Comparison of ENCODE assay signal across 9 mouse cellular contexts in the genomic region with DNA sequence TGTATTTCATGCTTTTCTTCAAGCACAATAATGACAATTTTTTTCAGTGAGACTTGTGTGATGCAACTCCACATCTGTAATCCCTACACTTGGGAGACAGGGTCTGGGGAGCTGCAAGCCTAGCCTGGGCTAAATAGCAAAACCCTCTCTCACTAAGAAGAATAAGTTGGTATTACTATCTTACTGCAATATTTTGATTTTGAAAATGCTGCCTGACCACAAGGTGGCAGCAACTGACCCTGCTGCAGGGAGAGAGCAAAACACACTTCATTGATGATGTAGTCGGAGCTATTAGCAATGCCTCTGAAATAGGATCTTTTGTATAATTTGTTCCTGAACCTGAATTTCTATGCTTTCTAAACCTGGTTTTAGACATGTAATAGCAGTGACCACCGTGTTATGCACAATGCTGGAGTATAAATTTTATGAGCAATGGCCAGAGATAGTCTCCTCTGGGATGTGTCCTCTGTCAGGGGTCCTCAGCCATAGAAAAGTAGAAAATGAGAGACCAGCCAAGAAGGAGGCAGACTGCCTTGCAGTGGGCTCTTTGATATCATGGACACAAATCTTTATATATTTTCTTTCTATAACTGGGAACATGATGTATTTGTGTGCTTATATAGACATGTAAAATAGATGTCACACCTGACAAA. TPM values are rescaled to one million over a fixed set of nuclear protein-coding genes. Genes with fewer than 3 reads are reported as not detected.
DNase-seq lines count a peak whose midpoint lies in the region; ATAC-seq and TF ChIP-seq lines count a peak whose summit lies in the region.
"Had no signal": no experiment of that assay in that cellular context is flagged by ENCODE, and none has a peak within 500 bp of the region (broad histone marks: within the 10 kb centered on the region; RNA-seq: fewer than 3 reads in every experiment).

No protein-coding gene starts in this region.

- H3K36me3 ChIP-seq in intestine, embryonic 14.5 days (ENCODE audit: control insufficient read depth, insufficient read depth, low read length) = no peaks in the 10 kb centered on the region
- H3K36me3 ChIP-seq in intestine, embryonic 15.5 days = no peaks in the 10 kb centered on the region
- no peaks in the 10 kb centered on the region for H3K36me3 ChIP-seq in MEL (ENCODE audit: control insufficient read depth in 1 of 2, insufficient read depth in 2 of 2, low read length in 2 of 2)
- H3K36me3 ChIP-seq in small intestine, adult 2 months (ENCODE audit: control insufficient read depth, insufficient read depth, low read length) = no peaks in the 10 kb centered on the region; the same call in 1 of the 2 replicates
- H3K36me3 ChIP-seq: embryonic facial prominence, embryonic 12.5 days had no signal

- no peaks in the 10 kb centered on the region for H3K9me3 ChIP-seq in intestine, embryonic 14.5 days (ENCODE audit: control insufficient read depth, low read length)
- no peaks in the 10 kb centered on the region for H3K9me3 ChIP-seq in intestine, embryonic 15.5 days
- no peaks in the 10 kb centered on the region for H3K9me3 ChIP-seq in MEL (replicated peaks; ENCODE audit: insufficient read depth, low read length)
- H3K9me3 ChIP-seq: embryonic facial prominence, embryonic 12.5 days had no signal

- TF ChIP-seq RAD21 in MEL (IDR thresholded peaks at IDR 0.05; ENCODE audit: low read depth, low read length) = peak; percentile 72

- 22% methylated on average over 2 of the region's 2 CpGs for WGBS in intestine, embryonic 14.5 days
- 28% methylated on average over 2 of the region's 2 CpGs for WGBS in intestine, embryonic 15.5 days
- 21% methylated on average over 2 of the region's 2 CpGs for WGBS in small intestine, adult 2 months

- no peaks in the 10 kb centered on the region for H3K79me2 ChIP-seq in MEL (ENCODE audit: control insufficient read depth, insufficient read depth, low read length, poor library complexity)

- no peak overlapping the region for H3K9ac ChIP-seq in intestine, embryonic 14.5 days (ENCODE audit: low read length)
- no peak overlapping the region for H3K9ac ChIP-seq in intestine, embryonic 15.5 days
- H3K9ac ChIP-seq in MEL (ENCODE audit: control insufficient read depth, low read depth, low read length, poor library complexity, severe bottlenecking) = no peak overlapping the region
- H3K9ac ChIP-seq: embryonic facial prominence, embryonic 12.5 days had no signal

- H3K4me1 ChIP-seq in intestine, embryonic 14.5 days (replicated peaks; ENCODE audit: control insufficient read depth, insufficient read depth, low read length) = no peaks in the 10 kb centered on the region
- no peaks in the 10 kb centered on the region for H3K4me1 ChIP-seq in intestine, embryonic 15.5 days (replicated peaks)
- no peaks in the 10 kb centered on the region for H3K4me1 ChIP-seq in MEL (ENCODE audit: control insufficient read depth in 1 of 2, insufficient read depth in 2 of 2, low read length in 2 of 2)
- no peaks in the 10 kb centered on the region for H3K4me1 ChIP-seq in small intestine, adult 2 months (ENCODE audit: control insufficient read depth, insufficient read depth, insufficient read length, low read length)
- H3K4me1 ChIP-seq: embryonic facial prominence, embryonic 12.5 days had no signal

- TF ChIP-seq EP300 in MEL (IDR thresholded peaks at IDR 0.05; ENCODE audit: low read depth in 1 of 2, low read length in 2 of 2) = no peak

- peak; percentile 71 for DNase-seq in intestine, embryonic 14.5 days (ENCODE audit: low spot score)
- peak; percentile 55 for DNase-seq in MEL (ENCODE audit: low read depth, low spot score)
- peak; percentile 43 for DNase-seq in cerebellum, adult 9-10 months
- DNase-seq in frontal cortex, postnatal 36 days (ENCODE audit: low spot score in 2 of 2) = peak; percentile 51 to 56
- peak; percentile 70 to 71 for DNase-seq in layer of hippocampus, postnatal 10 days (ENCODE audit: low spot score in 2 of 2)
- DNase-seq in mesoderm, embryonic 11.5 days (ENCODE audit: low read depth, low spot score) = peak; percentile 67

- peak; percentile 66 to 79 (median 75) for TF ChIP-seq CTCF in MEL (IDR thresholded peaks at IDR 0.05 in 2 of 3, conservative IDR thresholded peaks at IDR 0.05 in 1 of 3; ENCODE audit: control insufficient read depth in 1 of 3, insufficient read depth in 1 of 3, low read depth in 2 of 3, low read length in 3 of 3, poor library complexity in 1 of 3, severe bottlenecking in 1 of 3)
- TF ChIP-seq CTCF in small intestine, adult 2 months (IDR thresholded peaks at IDR 0.05; ENCODE audit: extremely low read depth, insufficient read length, insufficient replicate concordance, low read depth, low read length) = peak; percentile 67; the same call in 1 of the 2 replicates

- no peak overlapping the region for H3K4me3 ChIP-seq in intestine, embryonic 14.5 days (ENCODE audit: low read depth, low read length)
- no peak overlapping the region for H3K4me3 ChIP-seq in intestine, embryonic 15.5 days (replicated peaks)
- H3K4me3 ChIP-seq in MEL (ENCODE audit: control insufficient read depth in 1 of 2, insufficient read depth in 1 of 2, low read depth in 2 of 2, low read length in 2 of 2) = no peak overlapping the region
- no peak overlapping the region for H3K4me3 ChIP-seq in small intestine, adult 2 months (ENCODE audit: low read depth, low read length)
- H3K4me3 ChIP-seq: embryonic facial prominence, embryonic 12.5 days had no signal

- no peak for TF ChIP-seq POLR2A in MEL (IDR thresholded peaks at IDR 0.05; ENCODE audit: control insufficient read depth in 1 of 2, insufficient read depth in 1 of 2, low read depth in 1 of 2, low read length in 2 of 2, poor library complexity in 1 of 2)
- no peak for TF ChIP-seq POLR2A in small intestine, adult 2 months (IDR thresholded peaks at IDR 0.05; ENCODE audit: low read depth, low read length)

- no peaks in the 10 kb centered on the region for H3K27me3 ChIP-seq in intestine, embryonic 14.5 days (replicated peaks; ENCODE audit: control insufficient read depth, insufficient read depth, low read length)
- H3K27me3 ChIP-seq in intestine, embryonic 15.5 days (replicated peaks) = no peaks in the 10 kb centered on the region
- H3K27me3 ChIP-seq in MEL (ENCODE audit: control insufficient read depth in 1 of 2, insufficient read depth in 2 of 2, low read length in 2 of 2) = no peaks in the 10 kb centered on the region
- no peaks in the 10 kb centered on the region for H3K27me3 ChIP-seq in small intestine, adult 2 months (ENCODE audit: control insufficient read depth, insufficient read depth, low read length)
- H3K27me3 ChIP-seq: embryonic facial prominence, embryonic 12.5 days had no signal

- ATAC-seq in intestine, embryonic 14.5 days (replicated peaks; ENCODE audit: low FRiP score, low TSS enrichment, low read depth) = 0 out of 2 replicates have a peak, but pooled peaks have one; percentile 30
- no peak for ATAC-seq in intestine, embryonic 15.5 days

- H3K27ac ChIP-seq in intestine, embryonic 14.5 days (ENCODE audit: low read depth) = no peak overlapping the region
- no peak overlapping the region for H3K27ac ChIP-seq in intestine, embryonic 15.5 days
- H3K27ac ChIP-seq in MEL (ENCODE audit: control insufficient read depth, low read depth, low read length) = no peak overlapping the region
- no peak overlapping the region for H3K27ac ChIP-seq in small intestine, adult 2 months (ENCODE audit: insufficient read depth, low read depth, low read length)
- H3K27ac ChIP-seq: embryonic facial prominence, embryonic 12.5 days had no signal

- H3K4me2 ChIP-seq in intestine, embryonic 14.5 days (ENCODE audit: low read length) = no peak overlapping the region
- no peak overlapping the region for H3K4me2 ChIP-seq in intestine, embryonic 15.5 days (replicated peaks)
- H3K4me2 ChIP-seq: embryonic facial prominence, embryonic 12.5 days had no signal

TF ChIP-seq in MEL, 35 proteins besides CTCF, POLR2A, EP300 and RAD21:
- TF ChIP-seq CHD1 (IDR thresholded peaks at IDR 0.05; ENCODE audit: low read depth, low read length) (no peak), MYC (IDR thresholded peaks at IDR 0.05; ENCODE audit: low read depth, low read length) (no peak), POLR2AphosphoS5 (IDR thresholded peaks at IDR 0.05; ENCODE audit: borderline replicate concordance, low read depth, low read length) (no peak), KAT2A (conservative IDR thresholded peaks at IDR 0.05; ENCODE audit: low read depth, low read length) (no peak), SMC3 (IDR thresholded peaks at IDR 0.05; ENCODE audit: low read depth, low read length) (peak; percentile 84), ZNF384 (IDR thresholded peaks at IDR 0.05; ENCODE audit: low read depth, low read length) (no peak), NELFE (IDR thresholded peaks at IDR 0.05; ENCODE audit: low read depth, low read length) (no peak), UBTF (IDR thresholded peaks at IDR 0.05; ENCODE audit: borderline replicate concordance, insufficient read depth, low read depth, low read length) (no peak), ZC3H11A (IDR thresholded peaks at IDR 0.05; ENCODE audit: low read depth, low read length) (peak; percentile 50; the same call in 1 of the 2 replicates), GATA1 (IDR thresholded peaks at IDR 0.05; ENCODE audit: low read depth, low read length) (no peak), USF1 (IDR thresholded peaks at IDR 0.05; ENCODE audit: low read depth, low read length) (no peak), ELF1 (IDR thresholded peaks at IDR 0.05; ENCODE audit: low read depth, low read length) (no peak), SIN3A (IDR thresholded peaks at IDR 0.05; ENCODE audit: low read length) (no peak), BHLHE40 (IDR thresholded peaks at IDR 0.05; ENCODE audit: borderline replicate concordance, low read depth, low read length) (0 out of 2 replicates have a peak, but pooled peaks have one; percentile 8), CHD2 (IDR thresholded peaks at IDR 0.05; ENCODE audit: low read length) (no peak), TBP (IDR thresholded peaks at IDR 0.05; ENCODE audit: low read depth, low read length) (no peak)

RNA-seq across cellular contexts. Expression of a gene that starts 18.5 kb away (rescaled TPM):
- 3.4 and 4.5 TPM in 2 replicates for polyA plus RNA-seq in intestine, embryonic 14.5 days (2014; fragmentation: Nextera tagmentation; extraction: Ambion mirVana)
- 5.6 and 7.0 TPM in 2 replicates for polyA plus RNA-seq in intestine, embryonic 15.5 days (2015; fragmentation: Nextera tagmentation; extraction: Ambion mirVana)
- total RNA-seq in MEL (2012; rRNA removed) = 0.07 TPM in 1 of 2 replicates, not detected in the other
- polyA plus RNA-seq in MEL (2012; ENCODE audit: insufficient read depth in 1 of 2, insufficient read length in 2 of 2, low read depth in 1 of 2, low replicate concordance in 2 of 2, missing spikeins in 1 of 2) = under 1 TPM in 1 of 2 experiments, not detected in 1; 0.13 TPM
- total RNA-seq in layer of hippocampus, postnatal 10 days (2021) = 1 to 10 TPM; 4.5 to 6.3 TPM
- 0.88 and 1.2 TPM in 2 replicates for polyA plus RNA-seq in small intestine, adult 2 months (2012; rRNA removed)
